Mouse (Mus musculus) stomach, postnatal 0 days (tissue): ENCODE measurements around the gene Zfp592. TPM values are rescaled to one million over a fixed set of nuclear protein-coding genes. Genes with fewer than 3 reads are reported as not detected.

Experiments
- ATAC-seq: fragments of 200-750 bp; cut with Nextera tagmentation; 2 replicates; pipeline ENCODE4 v1.8.0; 2017; ENCODE audit not compliant: low FRiP score, low TSS enrichment
- DNase-seq: peaks from one replicate; pipeline ENCODE4 v3.0.0-alpha.2; 2016; ENCODE audit warnings: low spot score
- H3K27ac ChIP-seq: fragments of 300-500 bp; sonication (generic); replicated peaks from 2 replicates; pipeline ENCODE4 v1.5.1; 2014; ENCODE audit warnings: mild to moderate bottlenecking, control low read depth
- H3K27me3 ChIP-seq: fragments of 300-500 bp; sonication (generic); 2 replicates; pipeline ENCODE4 v1.6.1; 2014; ENCODE audit warnings: low read length; ENCODE audit not compliant: control insufficient read depth, insufficient read depth
- H3K36me3 ChIP-seq: fragments of 300-500 bp; sonication (generic); 2 replicates; pipeline ENCODE4 v1.6.1; 2014; ENCODE audit warnings: low read length, mixed read lengths; ENCODE audit not compliant: control insufficient read depth, insufficient read depth
- H3K4me1 ChIP-seq: fragments of 300-500 bp; sonication (generic); replicated peaks from 2 replicates; pipeline ENCODE4 v1.6.1; 2014; ENCODE audit warnings: antibody characterized with exemption; ENCODE audit not compliant: control insufficient read depth, insufficient read depth
- H3K4me2 ChIP-seq: fragments of 300-500 bp; sonication (generic); replicated peaks from 2 replicates; pipeline ENCODE4 v1.6.1; 2014; ENCODE audit warnings: low read depth, mild to moderate bottlenecking, control low read depth, moderate library complexity
- H3K4me3 ChIP-seq: fragments of 300-500 bp; sonication (generic); 2 replicates; pipeline ENCODE4 v1.5.1; 2014; ENCODE audit warnings: low read depth, low read length, control low read depth
- H3K9ac ChIP-seq: fragments of 300-500 bp; sonication (generic); 2 replicates; pipeline ENCODE4 v1.6.1; 2014; ENCODE audit warnings: mild to moderate bottlenecking, low read length, control low read depth, mixed read lengths
- H3K9me3 ChIP-seq: fragments of 300-500 bp; sonication (generic); 2 replicates; pipeline ENCODE4 v1.6.1; 2016; ENCODE audit warnings: low read length; ENCODE audit not compliant: control insufficient read depth
- CTCF ChIP-seq: IDR thresholded peaks from 2 replicates; pipeline ENCODE4 v1.5.1; 2016; ENCODE audit warnings: antibody characterized with exemption, low read depth, mild to moderate bottlenecking, moderate library complexity
- EP300 ChIP-seq: optimal IDR thresholded peaks from 2 replicates; pipeline ENCODE3; 2016; ENCODE audit warnings: antibody characterized with exemption
- WGBS: fragments of 180-500 bp; shearing (Covaris S2); extraction: QIAGEN DNeasy Blood & Tissue Kit; methylation state at CpG from one replicate; pipeline ENCODE4 v1.1.7; 2014; 5-methylcytosine and 5-hydroxymethylcytosine counted together
- polyA plus RNA-seq: library from polyadenylated mRNA; unstranded; fragments of >200 nt; fragmentation: Nextera tagmentation; extraction: Ambion mirVana; gene quantifications from 2 replicates; pipeline ENCODE4 v1.2.1, GENCODE M21; 2015

Gene Zfp592
- polyA plus RNA-seq: 3.0 and 4.6 TPM in 2 replicates

GRCm38 (mm10) chr7:80992980-80993833 lies at the start of gene Zfp592:
Zfp592 (plus strand) TSS chr7:80993681.
- H3K4me1 ChIP-seq: peaks cover 7% of the 10 kb centered on the region
- peak within 1 kb of the TSS; percentile 97 for H3K27ac ChIP-seq
- TF ChIP-seq CTCF (peak; percentile 26; the same call in 1 of the 2 replicates), EP300 (no peak)
- DNase-seq: peak; percentile 93
- peak within 1 kb of the TSS; percentile 61 for H3K4me2 ChIP-seq
- no peaks in the 10 kb centered on the region for H3K27me3 ChIP-seq
- H3K9ac ChIP-seq: peak within 1 kb of the TSS; percentile 97
- peak within 1 kb of the TSS; percentile 96 for H3K4me3 ChIP-seq
- H3K36me3 ChIP-seq: no peaks in the 10 kb centered on the region
- peak; percentile 95 for ATAC-seq
- WGBS: under 1% methylated on average over 37 of the region's 102 CpGs
- H3K9me3 ChIP-seq: no peaks in the 10 kb centered on the region

GRCm38 (mm10) chr7:80947445-80948350 lies 45.8 kb upstream of the Zfp592 start, which contains the start of gene Sec11a:
Sec11a (minus strand) TSS chr7:80947780.
- Histone ChIP-seq H3K9me3 (no peaks in the 10 kb centered on the region), H3K9ac (peak within 1 kb of the TSS; percentile 91), H3K4me1 (peaks cover 5% of the 10 kb centered on the region; the same call in 1 of the 2 replicates), H3K36me3 (no peaks in the 10 kb centered on the region), H3K4me3 (peak within 1 kb of the TSS; percentile 86), H3K4me2 (peak within 1 kb of the TSS; percentile 86), H3K27ac (peak within 1 kb of the TSS; percentile 96), H3K27me3 (no peaks in the 10 kb centered on the region)
- DNase-seq: peak; percentile 95
- 2% methylated on average over 44 of the region's 44 CpGs for WGBS
- TF ChIP-seq CTCF: peak; percentile 50
- no peak for TF ChIP-seq EP300
- ATAC-seq: peak; percentile 99

GRCm38 (mm10) chr7:80951461-80951860 lies 42.0 kb upstream of the Zfp592 start:
- H3K36me3 ChIP-seq: no peaks in the 10 kb centered on the region
- no peak for TF ChIP-seq EP300
- TF ChIP-seq CTCF: no peak
- 76% methylated on average over 4 of the region's 4 CpGs for WGBS
- no peak overlapping the region for H3K27ac ChIP-seq
- no peaks in the 10 kb centered on the region for H3K9me3 ChIP-seq
- no peak for ATAC-seq
- H3K4me3 ChIP-seq: no peak overlapping the region
- no peaks in the 10 kb centered on the region for H3K4me1 ChIP-seq
- no peak for DNase-seq
- H3K9ac ChIP-seq: no peak overlapping the region
- no peaks in the 10 kb centered on the region for H3K27me3 ChIP-seq
- H3K4me2 ChIP-seq: no peak overlapping the region

- Histone ChIP-seq H3K27ac (no peak overlapping the region), H3K4me1 (no peaks in the 10 kb centered on the region), H3K4me2 (no peak overlapping the region), H3K4me3 (no peak overlapping the region), H3K9ac (no peak overlapping the region), H3K36me3 (no peaks in the 10 kb centered on the region), H3K27me3 (no peaks in the 10 kb centered on the region), H3K9me3 (no peaks in the 10 kb centered on the region)
- ATAC-seq (no peak), DNase-seq (no peak)
- no peak for TF ChIP-seq EP300
- no peak for TF ChIP-seq CTCF
- 53% methylated on average over 3 of the region's 3 CpGs for WGBS
Measured at GRCm38 (mm10) chr7:80952140-80952539, 41.3 kb upstream of the Zfp592 start.

GRCm38 (mm10) chr7:80954251-80954650 lies 39.2 kb upstream of the Zfp592 start:
- WGBS: 68% methylated on average over 2 of the region's 2 CpGs
- Histone ChIP-seq H3K4me3 (no peak overlapping the region), H3K9me3 (no peaks in the 10 kb centered on the region), H3K27me3 (no peaks in the 10 kb centered on the region), H3K4me2 (no peak overlapping the region), H3K4me1 (no peaks in the 10 kb centered on the region), H3K36me3 (no peaks in the 10 kb centered on the region), H3K9ac (no peak overlapping the region), H3K27ac (no peak overlapping the region)
- ATAC-seq (no peak), DNase-seq (no peak)
- TF ChIP-seq EP300: no peak
- TF ChIP-seq CTCF: no peak
